Mouse (Mus musculus) testis, adult 2 months (tissue): ENCODE measurements at regions not wholly inside any gene's neighbourhood (a gene's known extent, or its start where the extent isn't known, plus 50 kb on each side); places are given as distances from the start of the nearest gene placed in this dataset.

Experiments
- CTCF ChIP-seq: fragments of 200-500 bp; IDR thresholded peaks from 2 replicates; pipeline ENCODE4 v1.5.1; 2012; ENCODE audit warnings: low read depth, mild to moderate bottlenecking, inconsistent platforms, low read length, moderate library complexity; ENCODE audit not compliant: control insufficient read depth, insufficient read depth, insufficient replicate concordance
- POLR2A ChIP-seq: fragments of 200-500 bp; IDR thresholded peaks from 2 replicates; pipeline ENCODE4 v1.6.1; 2012; ENCODE audit warnings: low read depth, mild to moderate bottlenecking, inconsistent platforms, low read length, moderate library complexity; ENCODE audit not compliant: control insufficient read depth

DNA sequence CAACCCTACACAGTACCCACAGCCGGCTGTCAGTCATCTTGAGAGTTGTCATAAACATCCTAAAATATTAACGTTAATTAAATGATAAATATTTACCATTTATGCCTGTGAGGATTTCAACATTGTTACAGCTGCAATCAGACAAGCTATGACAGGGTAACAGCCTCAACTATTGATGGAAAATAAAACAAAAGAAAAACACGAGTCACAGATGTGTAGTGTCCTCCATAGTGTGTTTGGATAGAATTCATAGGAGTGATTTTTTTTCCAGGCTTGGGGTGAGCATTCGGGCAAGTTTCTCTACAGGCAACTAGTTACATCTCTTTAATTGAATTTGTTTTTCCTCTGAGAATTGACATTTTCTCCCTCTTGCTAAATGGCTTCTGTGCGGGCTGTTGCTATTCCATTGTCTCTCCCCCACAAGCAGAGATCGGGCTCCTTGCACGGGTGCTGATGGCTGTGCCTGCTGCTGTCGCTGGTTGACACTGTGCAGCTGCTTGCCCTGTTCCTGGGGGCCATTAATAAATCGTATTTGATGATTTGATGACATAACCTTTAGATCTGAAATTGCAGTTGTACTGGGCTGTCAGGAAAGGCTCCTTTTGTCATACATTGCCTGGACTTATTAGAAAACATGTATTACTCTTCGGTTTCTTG lies 120.6 kb upstream of the 9630041A04Rik start:
- TF ChIP-seq CTCF (no peak), POLR2A (no peak)
